Mouse (Mus musculus) liver, embryonic 14.5 days (tissue): Measurements from ENCODE around the gene Sept4. TPM values are rescaled to one million over a fixed set of nuclear protein-coding genes. Genes with fewer than 3 reads are reported as not detected.

Experiments used
- ATAC-seq: fragments of 200-750 bp; cut with Nextera tagmentation; 2 replicates; pipeline ENCODE4 v1.8.0; 2017; ENCODE audit warnings: moderate number of reproducible peaks, mild to moderate bottlenecking, moderate library complexity; ENCODE audit not compliant: insufficient read depth
- DNase-seq, 3 experiments: peaks; one replicate each; pipeline ENCODE4 v3.0.0-alpha.2; 2012 to 2013; ENCODE audit warnings: low read depth in 3 of 3, low spot score in 3 of 3
- H3K27ac ChIP-seq: fragments of 300-500 bp; sonication (generic); 2 replicates; pipeline ENCODE4 v1.5.1; 2014; ENCODE audit warnings: moderate library complexity, mild to moderate bottlenecking, control low read depth, inconsistent platforms
- H3K27me3 ChIP-seq: fragments of 300-500 bp; sonication (generic); 2 replicates; pipeline ENCODE4 v1.6.1; 2014; ENCODE audit warnings: mild to moderate bottlenecking, low read length, moderate library complexity; ENCODE audit not compliant: control insufficient read depth, insufficient read depth
- H3K36me3 ChIP-seq: fragments of 300-500 bp; sonication (generic); replicated peaks from 2 replicates; pipeline ENCODE4 v1.6.1; 2014; ENCODE audit warnings: low read depth; ENCODE audit not compliant: control insufficient read depth, insufficient read depth
- H3K4me1 ChIP-seq, 2 experiments: fragments of 200-500 bp in 1 of 2; fragments of 300-500 bp in 1 of 2; sonication (generic) in 1 of 2; replicated peaks; 2 replicates each; pipeline ENCODE4 v1.6.1; 2012 to 2014; ENCODE audit warnings: antibody characterized with exemption in 1 of 2, inconsistent platforms in 1 of 2, low read length in 1 of 2; ENCODE audit not compliant: control insufficient read depth in 2 of 2, insufficient read depth in 2 of 2
- H3K4me2 ChIP-seq: fragments of 300-500 bp; sonication (generic); 2 replicates; pipeline ENCODE4 v1.6.1; 2014; ENCODE audit warnings: low read depth, mild to moderate bottlenecking, control low read depth, moderate library complexity
- H3K4me3 ChIP-seq, 2 experiments: fragments of 200-500 bp in 1 of 2; fragments of 300-500 bp in 1 of 2; sonication (generic) in 1 of 2; 2 replicates each; pipeline ENCODE4 v1.5.1; 2012 to 2014; ENCODE audit warnings: low read depth in 2 of 2, low read length in 2 of 2, mild to moderate bottlenecking in 2 of 2, control low read depth in 1 of 2, inconsistent platforms in 1 of 2, moderate library complexity in 1 of 2; ENCODE audit not compliant: insufficient read depth in 1 of 2
- H3K9ac ChIP-seq: fragments of 300-500 bp; sonication (generic); replicated peaks from 2 replicates; pipeline ENCODE4 v1.6.1; 2014; ENCODE audit warnings: mild to moderate bottlenecking, control low read depth, moderate library complexity
- H3K9me3 ChIP-seq: fragments of 300-500 bp; sonication (generic); 2 replicates; pipeline ENCODE4 v1.6.1; 2016; ENCODE audit warnings: low read length, mixed read lengths; ENCODE audit not compliant: control insufficient read depth
- CTCF ChIP-seq: IDR thresholded peaks from 2 replicates; pipeline ENCODE4 v1.5.1; 2016; ENCODE audit warnings: antibody characterized with exemption, low read depth, control low read depth
- EP300 ChIP-seq: IDR thresholded peaks from 2 replicates; pipeline ENCODE4 v1.6.1; 2016; ENCODE audit warnings: antibody characterized with exemption, low read depth
- WGBS: fragments of 180-500 bp; shearing (Covaris S2); extraction: QIAGEN DNeasy Blood & Tissue Kit; methylation state at CpG from one replicate; pipeline ENCODE4 v1.1.7; 2014; ENCODE audit not compliant: insufficient replicate concordance; 5-methylcytosine and 5-hydroxymethylcytosine counted together
- polyA plus RNA-seq, 2 experiments: library from polyadenylated mRNA; depleted of rRNA in 1 of 2; stranded (reverse) in 1 of 2; unstranded in 1 of 2; fragments of >200 nt; fragmentation: Nextera tagmentation in 1 of 2; extraction: Ambion mirVana in 1 of 2; gene quantifications; 2 replicates each; pipeline versions ENCODE4 v1.2.1 to v1.2.3; 2012 to 2014

The Sept4 gene
- polyA plus RNA-seq, 2 experiments, result 8.0 to 9.1 TPM

DNA sequence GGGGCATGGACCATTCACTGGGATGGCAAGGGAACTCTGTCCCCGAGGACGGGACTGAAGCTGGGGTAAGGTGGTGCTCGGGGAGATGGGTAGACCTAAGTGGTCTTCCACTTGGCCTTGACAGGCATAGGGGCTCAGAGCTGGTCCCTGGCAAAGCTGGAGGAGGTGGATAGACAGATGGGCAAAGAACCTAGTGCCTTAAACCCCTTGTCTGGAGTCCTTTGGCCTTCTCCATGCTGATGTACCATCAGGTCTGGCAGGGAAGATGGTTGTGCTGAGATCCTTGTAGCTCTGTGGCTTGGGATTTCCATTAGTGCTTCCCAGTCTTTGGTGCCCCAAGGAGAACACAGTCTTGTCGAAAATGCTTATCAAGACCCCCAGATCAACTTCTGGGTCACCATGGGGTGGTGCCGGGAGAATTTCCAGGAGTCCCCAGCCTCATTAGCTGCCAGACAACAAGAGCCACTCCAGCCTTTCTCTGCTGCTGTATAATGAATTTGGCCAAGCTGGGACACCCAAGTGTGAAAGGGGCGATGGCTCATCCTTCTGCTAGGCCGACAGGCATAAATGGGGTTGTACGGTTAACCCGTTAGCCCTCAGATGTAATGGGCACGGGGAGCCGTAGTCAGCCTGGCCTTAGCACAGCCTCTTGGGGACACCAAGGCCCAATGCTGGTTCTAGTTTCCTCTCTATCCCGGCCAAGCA is 12.6 kb downstream of the Sept4 start:
- Histone ChIP-seq H3K4me1 (peaks cover 7 to 16% of the 10 kb centered on the region in 2 experiments; a peak in 3 of 4 replicates), H3K27me3 (no peaks in the 10 kb centered on the region), H3K27ac (no peak overlapping the region), H3K4me3 (no peak overlapping the region), H3K36me3 (no peaks in the 10 kb centered on the region), H3K9ac (no peak overlapping the region), H3K9me3 (no peaks in the 10 kb centered on the region), H3K4me2 (no peak overlapping the region)
- no peak for ATAC-seq
- no peak for DNase-seq
- WGBS, result 75% methylated on average over 12 of the region's 12 CpGs
- TF ChIP-seq CTCF (no peak), EP300 (no peak)

GRCm38 (mm10) chr11:87581933-87582710 is 13.4 kb downstream of the Sept4 start:
- WGBS, result 65% methylated on average over 8 of the region's 8 CpGs
- no peaks in the 10 kb centered on the region for H3K9me3 ChIP-seq

DNA sequence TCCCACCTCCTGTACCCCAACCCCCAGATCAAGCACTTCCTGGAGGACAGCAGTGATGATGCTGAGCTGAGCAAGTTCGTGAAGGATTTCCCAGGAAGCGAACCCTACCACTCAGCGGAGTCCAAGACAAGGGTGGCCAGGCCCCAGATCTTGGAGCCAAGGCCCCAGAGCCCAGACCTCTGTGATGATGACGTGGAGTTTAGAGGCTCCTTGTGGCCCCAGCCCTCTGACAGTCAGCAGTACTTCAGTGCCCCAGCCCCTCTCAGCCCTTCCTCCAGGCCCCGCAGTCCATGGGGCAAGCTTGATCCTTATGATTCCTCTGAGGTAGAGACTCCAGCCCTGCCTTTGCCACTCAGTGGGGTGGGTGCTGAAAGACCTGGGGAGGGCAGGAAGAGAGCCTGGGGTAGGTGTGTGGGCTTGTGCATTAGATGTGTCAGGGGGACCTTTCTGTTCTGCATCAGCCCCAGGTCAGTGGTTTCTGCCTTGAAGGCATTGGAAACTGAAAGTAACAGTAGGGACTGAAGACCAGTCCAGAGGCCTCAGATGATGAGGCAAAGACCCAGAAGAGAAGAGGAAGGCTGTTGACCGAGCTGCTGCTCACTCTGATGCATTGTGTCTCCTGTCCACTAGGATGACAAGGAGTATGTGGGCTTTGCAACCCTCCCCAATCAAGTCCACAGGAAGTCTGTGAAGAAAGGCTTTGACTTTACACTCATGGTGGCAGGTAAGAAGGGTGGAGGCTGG is 14.8 kb downstream of the Sept4 start:
- Histone ChIP-seq H3K9ac (no peak overlapping the region), H3K4me2 (no peak overlapping the region), H3K36me3 (no peaks in the 10 kb centered on the region), H3K4me3 (no peak overlapping the region), H3K27me3 (no peaks in the 10 kb centered on the region), H3K27ac (no peak overlapping the region), H3K9me3 (no peaks in the 10 kb centered on the region), H3K4me1 (peaks cover 6 to 13% of the 10 kb centered on the region in 2 experiments; a peak in 3 of 4 replicates)
- no peak for TF ChIP-seq EP300
- no peak for TF ChIP-seq CTCF
- WGBS, result 55% methylated on average over 6 of the region's 6 CpGs
- ATAC-seq (no peak), DNase-seq (no peak)

More at GRCm38 (mm10) chr11:87581933-87582710, 13.4 kb downstream of the Sept4 start:
- no peak overlapping the region for H3K9ac ChIP-seq
- no peaks in the 10 kb centered on the region for H3K36me3 ChIP-seq
- no peaks in the 10 kb centered on the region for H3K27me3 ChIP-seq
- no peak overlapping the region for H3K27ac ChIP-seq
- no peak overlapping the region for H3K4me2 ChIP-seq
- ATAC-seq (no peak), DNase-seq (no peak)
- peaks cover 7 to 16% of the 10 kb centered on the region in 2 experiments; a peak in 3 of 4 replicates for H3K4me1 ChIP-seq
- TF ChIP-seq CTCF, result no peak
- TF ChIP-seq EP300, result no peak
- no peak overlapping the region for H3K4me3 ChIP-seq

- H3K9me3 ChIP-seq, result no peaks in the 10 kb centered on the region
- H3K27me3 ChIP-seq, result no peaks in the 10 kb centered on the region
- 70% methylated on average over 10 of the region's 10 CpGs for WGBS
- no peak overlapping the region for H3K4me2 ChIP-seq
- no peak overlapping the region for H3K27ac ChIP-seq
- peaks cover 0 to 4% of the 10 kb centered on the region in 2 experiments; a peak in 2 of 4 replicates for H3K4me1 ChIP-seq
- TF ChIP-seq CTCF (no peak), EP300 (no peak)
- H3K4me3 ChIP-seq, result no peak overlapping the region
- no peak for DNase-seq
- ATAC-seq, result 0 out of 2 replicates have a peak, but pooled peaks have one; percentile 34
- H3K9ac ChIP-seq, result no peak overlapping the region
- H3K36me3 ChIP-seq, result no peaks in the 10 kb centered on the region
These were observed 16.2 kb downstream of the Sept4 start for GRCm38 (mm10) chr11:87584711-87585505.
